Mouse (Mus musculus) spleen, adult 2 months (tissue): Measurements from ENCODE around the gene Ssh2. TPM values are rescaled to one million over a fixed set of nuclear protein-coding genes. Genes with fewer than 3 reads are reported as not detected.

Experiments
- DNase-seq, 2 experiments: peaks; one replicate each; pipeline versions ENCODE4 v3.0.0 to v3.0.0-alpha.2; 2012 to 2021; ENCODE audit warnings: low spot score in 2 of 2, low read depth in 1 of 2
- H3K27ac ChIP-seq: fragments of 200-500 bp; 2 replicates; pipeline ENCODE4 v1.5.1; 2012; ENCODE audit warnings: low read length, inconsistent platforms; ENCODE audit not compliant: insufficient read depth
- H3K27me3 ChIP-seq: fragments of 200-500 bp; 2 replicates; pipeline ENCODE4 v1.6.1; 2012; ENCODE audit warnings: mild to moderate bottlenecking, moderate library complexity, low read length, inconsistent platforms; ENCODE audit not compliant: control insufficient read depth, insufficient read depth
- H3K36me3 ChIP-seq: fragments of 200-500 bp; 2 replicates; pipeline ENCODE4 v1.6.1; 2012; ENCODE audit warnings: mild to moderate bottlenecking, low read length, inconsistent platforms; ENCODE audit not compliant: control insufficient read depth, insufficient read depth
- H3K4me1 ChIP-seq: fragments of 200-500 bp; 2 replicates; pipeline ENCODE4 v1.6.1; 2011; ENCODE audit warnings: inconsistent platforms; ENCODE audit not compliant: control insufficient read depth, insufficient read depth, insufficient read length
- H3K4me3 ChIP-seq: fragments of 200-500 bp; 2 replicates; pipeline ENCODE4 v1.5.1; 2011; ENCODE audit warnings: mild to moderate bottlenecking, inconsistent platforms; ENCODE audit not compliant: insufficient read depth, insufficient read length; ENCODE audit errors: extremely low read depth
- CTCF ChIP-seq: fragments of 200-500 bp; IDR thresholded peaks from 2 replicates; pipeline ENCODE4 v1.5.1; 2011; ENCODE audit warnings: mild to moderate bottlenecking, inconsistent platforms; ENCODE audit not compliant: insufficient read depth, insufficient read length, insufficient replicate concordance; ENCODE audit errors: extremely low read depth
- POLR2A ChIP-seq: fragments of 200-500 bp; IDR thresholded peaks from 2 replicates; pipeline ENCODE4 v1.6.1; 2011; ENCODE audit warnings: low read depth, low read length, inconsistent platforms
- WGBS: fragments of 180-500 bp; shearing (Covaris S2); methylation state at CpG from one replicate; pipeline ENCODE4 v1.1.7; 2018; 5-methylcytosine and 5-hydroxymethylcytosine counted together
- polyA plus RNA-seq: library from polyadenylated mRNA; depleted of rRNA; stranded (reverse); fragments of >200 nt; gene quantifications from 2 replicates; pipeline ENCODE4 v1.2.3, GENCODE M21; 2012

Ssh2 gene
- polyA plus RNA-seq, 1 experiment: 21.2 TPM

- no peak for DNase-seq
- H3K4me3 ChIP-seq: no peak overlapping the region
- H3K27ac ChIP-seq: no peak overlapping the region
- TF ChIP-seq POLR2A (no peak), CTCF (no peak)
- no peaks in the 10 kb centered on the region for H3K27me3 ChIP-seq
- H3K36me3 ChIP-seq: peaks cover 16% of the 10 kb centered on the region
- 92% methylated on average over 4 of the region's 4 CpGs for WGBS
- no peaks in the 10 kb centered on the region for H3K4me1 ChIP-seq
Measured at GRCm38 (mm10) chr11:77418021-77418420, 201.9 kb downstream of the Ssh2 start.

- H3K4me1 ChIP-seq: no peaks in the 10 kb centered on the region
- WGBS: 79% methylated on average over 4 of the region's 4 CpGs
- no peak overlapping the region for H3K4me3 ChIP-seq
- no peaks in the 10 kb centered on the region for H3K27me3 ChIP-seq
- TF ChIP-seq POLR2A (no peak), CTCF (no peak)
- H3K36me3 ChIP-seq: peaks cover 34% of the 10 kb centered on the region
- no peak for DNase-seq
- H3K27ac ChIP-seq: no peak overlapping the region
Measured at GRCm38 (mm10) chr11:77423175-77423859, 207.2 kb downstream of the Ssh2 start.

DNA sequence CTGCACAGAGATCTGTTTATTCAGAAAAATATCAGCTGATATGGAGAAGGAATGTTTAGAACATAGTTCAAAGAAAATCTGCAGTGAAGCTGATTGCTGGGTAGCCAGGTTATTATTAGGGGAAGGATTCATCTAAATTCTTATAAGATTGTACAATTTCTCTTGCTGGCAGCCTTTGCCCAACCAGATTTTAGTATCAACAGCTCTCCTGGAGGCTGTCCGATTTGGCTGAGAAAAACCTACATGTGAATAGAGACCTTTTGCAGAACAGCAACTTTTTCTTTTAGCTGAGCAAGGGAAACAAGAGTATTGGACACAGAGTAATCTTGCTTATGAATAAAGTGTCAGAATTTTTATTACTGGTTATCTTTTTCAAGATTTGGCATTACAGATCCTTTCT, 212.4 kb downstream of the Ssh2 start:
- DNase-seq: no peak
- peaks cover 26% of the 10 kb centered on the region for H3K36me3 ChIP-seq
- no peak overlapping the region for H3K27ac ChIP-seq
- H3K4me1 ChIP-seq: no peaks in the 10 kb centered on the region
- TF ChIP-seq POLR2A (no peak), CTCF (no peak)
- H3K4me3 ChIP-seq: no peak overlapping the region
- 87% methylated on average over 1 of the region's 1 CpGs for WGBS
- no peaks in the 10 kb centered on the region for H3K27me3 ChIP-seq

DNA sequence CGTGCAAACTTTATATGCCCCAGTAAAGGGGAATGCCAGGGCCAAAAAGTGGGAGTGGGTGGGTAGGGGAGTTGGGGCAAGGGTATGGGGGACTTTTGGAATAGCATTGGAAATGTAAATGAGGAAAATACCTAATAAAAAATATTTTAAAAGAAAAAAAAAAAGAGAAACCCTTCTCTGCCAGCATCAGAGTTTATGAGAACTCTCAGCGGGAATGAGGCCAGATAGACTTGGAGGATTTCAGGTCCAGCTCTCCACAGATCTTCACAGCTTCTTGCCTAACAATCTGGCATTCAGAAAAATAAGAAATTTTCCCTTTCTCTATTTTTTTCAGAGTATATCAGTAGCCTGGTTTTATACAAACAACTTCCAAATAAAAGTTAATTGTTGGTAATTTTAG, 220.9 kb downstream of the Ssh2 start:
- no peaks in the 10 kb centered on the region for H3K27me3 ChIP-seq
- 97% methylated on average over 2 of the region's 2 CpGs for WGBS
- peaks cover 31% of the 10 kb centered on the region for H3K36me3 ChIP-seq
- H3K4me1 ChIP-seq: peaks cover 4% of the 10 kb centered on the region; the same call in 1 of the 2 replicates
- TF ChIP-seq POLR2A (no peak), CTCF (no peak)
- DNase-seq: no peak
- H3K4me3 ChIP-seq: no peak overlapping the region
- no peak overlapping the region for H3K27ac ChIP-seq

GRCm38 (mm10) chr11:77440081-77440480, 224.0 kb downstream of the Ssh2 start:
- no peak for DNase-seq
- Histone ChIP-seq H3K27me3 (no peaks in the 10 kb centered on the region), H3K4me3 (no peak overlapping the region), H3K36me3 (peaks cover 34% of the 10 kb centered on the region), H3K4me1 (peaks cover 6% of the 10 kb centered on the region; the same call in 1 of the 2 replicates), H3K27ac (no peak overlapping the region)
- WGBS: 91% methylated on average over 9 of the region's 9 CpGs
- TF ChIP-seq POLR2A: no peak
- TF ChIP-seq CTCF: no peak

- H3K36me3 ChIP-seq: peaks cover 34% of the 10 kb centered on the region
- no peak for TF ChIP-seq CTCF
- peaks cover 6% of the 10 kb centered on the region; the same call in 1 of the 2 replicates for H3K4me1 ChIP-seq
- no peak for DNase-seq
- 82% methylated on average over 8 of the region's 8 CpGs for WGBS
- no peaks in the 10 kb centered on the region for H3K27me3 ChIP-seq
- no peak overlapping the region for H3K4me3 ChIP-seq
- H3K27ac ChIP-seq: no peak overlapping the region
Measured at GRCm38 (mm10) chr11:77441020-77441419, 224.9 kb downstream of the Ssh2 start.

DNA sequence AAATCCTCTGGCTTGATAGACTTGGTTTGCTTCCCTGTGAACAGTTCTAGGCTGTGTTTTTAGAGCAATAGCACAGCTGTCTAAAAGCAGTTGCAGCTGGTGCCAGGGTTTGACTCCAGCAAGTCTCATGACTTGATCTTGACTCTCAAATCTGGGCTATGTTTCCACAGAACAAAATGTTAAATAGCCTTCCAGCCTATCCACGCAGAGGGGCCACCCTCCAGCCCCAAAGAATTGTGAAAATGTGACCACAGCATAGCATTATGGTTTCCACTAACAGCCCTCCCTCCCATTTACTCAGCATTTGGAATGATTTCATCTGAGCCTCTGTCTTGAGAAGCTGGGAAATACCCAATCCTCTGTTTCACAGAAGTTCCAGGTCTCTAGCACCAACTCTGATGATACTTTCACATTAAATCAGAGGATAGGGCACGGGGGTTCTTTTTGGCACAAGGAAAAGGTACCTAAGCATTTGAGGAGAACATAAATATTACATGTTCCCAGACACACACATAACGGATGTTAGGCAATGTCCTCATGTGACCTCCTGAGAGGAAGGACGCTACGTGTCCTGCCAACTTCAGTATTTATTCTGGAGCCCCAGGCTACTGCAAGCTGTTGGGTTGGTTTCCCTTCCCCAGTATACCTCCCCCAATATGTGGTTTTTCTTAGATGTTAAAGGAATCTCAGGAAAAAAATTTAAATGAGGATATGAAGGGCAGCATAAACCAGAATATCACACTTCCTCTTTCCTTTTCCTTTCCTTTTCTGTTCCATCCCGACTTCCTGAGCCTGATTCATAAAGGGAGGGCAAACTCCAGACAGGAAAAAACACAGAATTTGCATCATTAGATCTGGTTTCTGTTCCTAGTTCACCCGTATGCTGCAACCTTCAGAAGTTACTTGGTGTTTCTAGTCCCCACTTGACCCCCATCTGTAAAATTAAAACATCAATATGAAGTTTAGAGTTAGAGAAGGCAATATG, 226.4 kb downstream of the Ssh2 start:
- WGBS: 33% methylated on average over 7 of the region's 7 CpGs
- H3K27me3 ChIP-seq: no peaks in the 10 kb centered on the region
- peaks cover 33% of the 10 kb centered on the region for H3K36me3 ChIP-seq
- no peak overlapping the region for H3K4me3 ChIP-seq
- H3K27ac ChIP-seq: peak overlapping the region; percentile 41; the same call in 1 of the 2 replicates
- peaks cover 8% of the 10 kb centered on the region for H3K4me1 ChIP-seq
- no peak for DNase-seq
- TF ChIP-seq POLR2A: no peak
- TF ChIP-seq CTCF: no peak
